Mouse (Mus musculus): Measurements from ENCODE around the gene Lrrc75a.

Lrrc75a gene

GRCm38 (mm10) chr11:62645337-62645675 lies 3.0 kb downstream of the Lrrc75a start:
- no peak for DNase-seq (ENCODE audit: low spot score)

GRCm38 (mm10) chr11:62644602-62645336 lies 3.6 kb downstream of the Lrrc75a start:
- no peak for DNase-seq (ENCODE audit: low spot score)

GRCm38 (mm10) chr11:62643681-62644363 lies 4.5 kb downstream of the Lrrc75a start:
- DNase-seq (ENCODE audit: low spot score), result no peak

DNA sequence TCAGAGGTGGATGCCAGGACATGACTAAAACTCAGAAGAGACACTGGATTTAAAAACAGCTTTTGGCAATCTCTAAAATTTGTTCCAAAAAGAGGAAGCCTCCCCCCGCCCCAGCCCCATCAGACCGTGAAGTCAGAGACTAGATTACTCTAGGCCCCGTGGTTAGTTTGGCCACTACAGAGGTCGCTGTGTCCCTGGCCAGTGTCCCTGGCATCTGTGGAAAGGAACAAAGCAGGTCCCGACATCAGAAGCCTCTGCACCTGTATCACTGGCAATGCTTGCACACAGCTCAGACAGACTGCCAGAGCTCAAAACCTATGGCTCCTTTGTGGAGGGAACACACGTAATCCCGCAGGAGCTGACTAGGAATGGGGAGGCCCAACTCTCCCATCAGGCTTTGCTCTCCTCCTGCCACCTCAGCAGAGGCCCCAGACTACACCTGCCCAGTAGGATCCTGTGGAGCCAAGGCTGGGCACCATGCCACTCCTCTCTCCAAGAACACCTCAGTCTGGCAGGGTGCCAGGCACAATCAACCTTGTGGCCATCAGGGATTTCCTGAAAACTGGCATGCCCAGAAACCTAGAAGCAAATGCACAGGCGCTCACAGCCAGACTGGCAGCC lies 5.2 kb downstream of the Lrrc75a start:
- no peak for DNase-seq (ENCODE audit: low spot score)

- no peak for DNase-seq (ENCODE audit: low spot score)
Observed at GRCm38 (mm10) chr11:62642023-62642844, 6.1 kb downstream of the Lrrc75a start.

- no peak for DNase-seq (ENCODE audit: low spot score)
Observed at GRCm38 (mm10) chr11:62640378-62640777, 7.9 kb downstream of the Lrrc75a start.

- no peak for DNase-seq (ENCODE audit: low spot score)
Observed at GRCm38 (mm10) chr11:62638402-62638801, 9.9 kb downstream of the Lrrc75a start.

DNA sequence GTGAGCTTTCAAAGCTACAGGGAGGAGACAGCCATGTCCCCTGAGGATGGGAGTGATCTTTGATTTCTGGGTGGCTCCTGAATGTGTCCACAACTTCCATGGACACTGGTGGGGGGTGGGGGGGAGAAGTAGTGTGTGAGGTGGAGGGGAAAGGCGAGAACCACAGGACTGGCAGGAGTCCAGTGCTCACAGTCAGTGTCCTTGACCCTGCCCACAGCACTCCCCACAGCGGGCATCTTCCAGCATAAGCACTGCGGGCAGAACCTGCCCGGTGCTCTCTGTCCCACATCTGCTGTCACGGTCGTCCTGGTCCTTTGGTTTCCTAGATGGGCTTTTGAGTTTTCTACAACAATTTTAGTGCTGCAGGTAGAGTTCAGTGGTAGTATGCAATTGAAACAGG lies 10.5 kb downstream of the Lrrc75a start:
- DNase-seq (ENCODE audit: low spot score), result no peak

- DNase-seq (ENCODE audit: low spot score), result no peak
Observed at GRCm38 (mm10) chr11:62637401-62637800, 10.9 kb downstream of the Lrrc75a start.

GRCm38 (mm10) chr11:62636840-62637221 lies 11.5 kb downstream of the Lrrc75a start:
- no peak for DNase-seq (ENCODE audit: low spot score)

- no peak for DNase-seq (ENCODE audit: low spot score)
Observed at GRCm38 (mm10) chr11:62636105-62636839, 12.1 kb downstream of the Lrrc75a start.

GRCm38 (mm10) chr11:62635406-62635805 lies 12.9 kb downstream of the Lrrc75a start:
- DNase-seq (ENCODE audit: low spot score), result no peak

DNA sequence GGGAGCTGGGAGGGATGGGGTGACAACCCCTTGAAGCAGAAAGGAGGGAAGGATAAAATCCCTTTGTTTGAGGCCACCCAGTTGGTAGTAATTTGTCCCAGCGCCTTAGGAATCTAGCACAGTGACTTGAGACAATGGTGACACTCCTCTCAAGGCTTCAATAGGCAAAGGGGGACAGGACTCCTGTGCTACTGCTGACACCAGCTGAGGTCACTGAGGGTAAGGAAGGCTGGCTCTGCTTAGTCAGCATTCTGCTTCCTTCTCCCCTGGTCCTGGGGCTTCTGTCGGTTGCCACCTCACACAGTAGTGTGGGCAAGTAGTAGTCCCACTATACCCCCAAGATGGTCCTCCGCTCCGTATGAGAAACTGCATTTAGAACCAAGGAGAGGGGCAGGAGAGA lies 17.2 kb downstream of the Lrrc75a start:
- DNase-seq (ENCODE audit: low spot score), result no peak

GRCm38 (mm10) chr11:62630225-62630821 lies 18.0 kb downstream of the Lrrc75a start:
- DNase-seq (ENCODE audit: low spot score), result no peak

GRCm38 (mm10) chr11:62629352-62630224 lies 18.7 kb downstream of the Lrrc75a start:
- no peak for DNase-seq (ENCODE audit: low spot score)

DNA sequence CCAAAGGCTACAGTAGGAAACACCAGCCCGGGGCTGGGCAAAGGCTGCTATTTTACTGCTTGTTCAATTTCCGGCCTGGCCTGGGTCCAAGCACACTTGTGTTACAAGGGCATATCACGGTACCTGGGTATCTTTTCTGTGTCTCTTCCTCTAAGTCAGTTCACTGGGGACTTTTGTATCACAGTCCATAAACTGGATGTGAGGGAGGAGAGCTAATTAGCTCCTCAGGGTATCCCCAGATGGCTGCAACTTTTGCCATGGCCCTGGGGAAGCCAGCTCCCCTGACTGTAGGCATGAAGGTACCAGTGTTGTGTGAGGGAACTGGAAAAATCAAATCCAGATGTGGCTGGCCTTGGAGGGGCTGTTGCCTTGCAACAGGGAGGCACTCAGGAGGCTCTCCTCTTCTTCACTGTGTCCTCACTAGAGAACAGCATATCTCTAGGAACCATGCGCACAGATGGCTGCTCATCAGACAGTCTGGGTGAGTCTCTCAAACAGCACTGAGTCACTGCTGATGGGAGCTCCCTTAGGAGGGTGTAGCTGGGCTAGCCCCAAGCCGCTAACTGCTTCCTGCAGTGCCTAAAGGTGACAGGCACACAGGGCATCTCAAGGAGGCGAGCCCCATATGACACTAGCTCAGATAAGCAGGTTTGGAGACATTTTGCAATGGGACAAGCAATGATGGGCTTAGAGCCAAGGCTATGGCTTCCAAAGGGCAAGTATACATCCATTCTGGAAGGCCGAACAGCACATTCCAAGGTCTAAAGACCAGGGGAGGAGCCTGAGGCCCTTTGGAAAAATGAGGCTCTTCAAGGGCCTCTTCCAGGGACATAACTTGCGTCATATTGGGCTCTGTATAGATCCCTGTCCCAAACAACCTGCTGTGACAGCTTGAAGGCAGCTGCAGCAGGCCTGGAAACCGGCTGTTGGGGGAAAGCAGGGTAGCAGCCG lies 23.7 kb downstream of the Lrrc75a start:
- no peak for DNase-seq (ENCODE audit: low spot score)

- DNase-seq (ENCODE audit: low spot score), result no peak
Observed at GRCm38 (mm10) chr11:62622850-62623249, 25.5 kb downstream of the Lrrc75a start.

GRCm38 (mm10) chr11:62621586-62622283 lies 26.6 kb downstream of the Lrrc75a start:
- no peak for DNase-seq (ENCODE audit: low spot score)

- DNase-seq (ENCODE audit: low spot score), result no peak
Observed at GRCm38 (mm10) chr11:62621079-62621478, 27.2 kb downstream of the Lrrc75a start.
